Mouse (Mus musculus): ENCODE data around the gene Prps1l1. TPM values are rescaled to one million over a fixed set of nuclear protein-coding genes. Genes with fewer than 3 reads are reported as not detected.

Gene Prps1l1
- polyA plus RNA-seq, 1 experiment from 2014 or later, result not detected

DNA sequence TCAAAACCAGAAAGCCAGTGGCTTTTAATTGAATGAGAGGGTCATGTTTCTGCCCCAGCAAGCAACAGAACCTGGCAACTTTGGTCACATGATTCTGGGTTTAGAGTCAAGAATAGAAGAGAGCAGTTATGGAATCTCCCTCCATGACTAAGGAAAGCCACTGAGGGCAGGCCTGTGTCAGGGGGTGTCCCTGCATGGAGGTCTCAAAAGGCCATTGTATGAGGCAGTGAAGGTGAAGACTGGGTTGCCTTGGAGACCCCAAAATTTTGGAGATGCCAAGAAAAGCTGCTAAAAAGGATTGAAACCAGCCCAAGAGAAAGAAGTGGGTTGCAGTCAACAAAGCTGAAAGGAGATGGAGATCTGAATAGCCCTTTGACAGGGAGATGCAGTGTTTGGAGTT is 21.2 kb downstream of the Prps1l1 start:
- Histone ChIP-seq H3K4me3 (no peak overlapping the region), H3K36me3 (no peaks in the 10 kb centered on the region), H3K27ac (replicated peaks) (no peak overlapping the region), H3K4me1 (no peaks in the 10 kb centered on the region), H3K27me3 (replicated peaks) (no peaks in the 10 kb centered on the region), H3K9me3 (no peaks in the 10 kb centered on the region), H3K4me2 (no peak overlapping the region), H3K9ac (no peak overlapping the region)
- ATAC-seq (ENCODE audit: extremely low read depth, insufficient number of reproducible peaks, low FRiP score, low TSS enrichment), result no peak

DNA sequence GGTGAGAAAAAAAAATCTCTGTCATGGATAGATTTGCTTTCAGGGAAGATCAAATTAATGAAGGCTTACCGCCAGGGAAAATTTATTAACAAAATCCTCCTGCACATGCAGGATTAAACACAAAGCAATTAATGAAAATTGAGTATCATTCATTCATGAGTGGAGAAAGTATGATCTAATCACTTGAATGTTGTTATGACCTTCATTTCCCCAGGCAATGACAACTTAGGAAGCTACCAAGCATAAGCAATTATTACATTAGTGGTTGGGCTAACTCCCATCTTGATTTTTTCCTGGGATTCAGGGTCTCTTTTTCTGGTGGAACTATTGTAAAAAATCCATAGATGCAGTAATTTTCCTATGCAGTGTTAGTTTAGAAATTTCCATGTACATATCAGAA is 23.3 kb downstream of the Prps1l1 start:
- H3K4me3 ChIP-seq, result no peak overlapping the region
- H3K27ac ChIP-seq (replicated peaks), result no peak overlapping the region
- H3K36me3 ChIP-seq, result no peaks in the 10 kb centered on the region
- H3K9me3 ChIP-seq, result no peaks in the 10 kb centered on the region
- H3K4me2 ChIP-seq, result no peak overlapping the region
- H3K9ac ChIP-seq, result no peak overlapping the region
- no peaks in the 10 kb centered on the region for H3K4me1 ChIP-seq
- 71% methylated on average over 1 of the region's 1 CpGs for WGBS
- no peak for ATAC-seq (ENCODE audit: extremely low read depth, insufficient number of reproducible peaks, low FRiP score, low TSS enrichment)
- H3K27me3 ChIP-seq (replicated peaks), result no peaks in the 10 kb centered on the region

DNA sequence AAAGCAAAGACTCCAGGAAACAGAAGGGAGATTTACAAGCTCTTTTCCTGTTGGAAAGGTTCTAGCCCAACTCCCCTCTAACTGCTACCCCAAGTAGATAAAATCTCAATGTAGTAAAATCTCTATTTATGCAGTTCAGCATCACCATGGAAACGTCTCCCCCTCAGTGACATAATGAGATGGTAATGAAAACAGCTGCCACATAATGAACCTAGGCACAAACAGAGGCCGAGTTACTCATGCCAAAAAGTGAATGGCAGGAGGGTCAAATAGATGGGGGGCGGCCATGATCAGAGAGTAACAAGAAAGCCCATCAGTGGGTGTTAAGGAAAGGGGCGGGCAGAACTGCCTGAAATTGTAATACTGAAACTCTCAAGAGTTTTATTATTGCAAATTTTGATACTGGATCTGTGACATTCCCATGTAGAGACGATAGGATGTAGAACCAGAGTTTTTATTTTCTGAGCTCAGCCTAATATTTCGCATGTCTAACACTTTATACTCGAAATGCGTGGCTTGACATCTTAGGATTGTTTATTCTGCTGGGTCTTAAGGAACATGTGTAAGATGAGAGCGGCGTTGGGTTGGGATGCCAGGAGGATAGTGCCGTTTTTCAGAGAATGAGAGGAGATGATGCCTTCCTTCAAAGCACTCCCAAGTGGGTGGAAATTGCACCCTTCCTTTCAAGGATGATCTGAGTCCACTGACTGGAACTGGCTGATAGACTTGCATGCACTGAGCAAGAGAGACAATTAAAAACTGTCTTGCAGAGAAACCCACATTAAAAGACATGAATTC is 24.0 kb downstream of the Prps1l1 start:
- ATAC-seq (ENCODE audit: extremely low read depth, insufficient number of reproducible peaks, low FRiP score, low TSS enrichment), result no peak
- Histone ChIP-seq H3K4me2 (no peak overlapping the region), H3K27me3 (replicated peaks) (no peaks in the 10 kb centered on the region)

DNA sequence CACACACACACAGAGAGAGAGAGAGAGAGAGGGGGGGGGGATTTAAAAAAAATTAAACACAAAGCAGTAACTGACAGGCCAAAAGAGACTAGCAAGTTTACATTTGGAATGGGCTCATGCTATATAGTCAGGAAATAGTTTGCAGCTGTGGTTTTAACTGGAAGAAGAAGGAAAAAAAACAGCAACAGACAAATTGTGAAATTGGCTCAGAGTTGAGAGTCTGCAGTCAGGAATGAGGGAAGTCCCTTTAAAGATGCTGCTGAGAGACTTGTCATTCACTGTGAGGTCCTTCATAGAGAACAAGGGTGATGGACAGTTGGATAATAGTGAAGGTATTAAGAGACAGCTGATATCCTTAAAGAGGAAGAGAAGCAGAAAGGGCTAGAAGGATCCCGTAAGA is 26.9 kb downstream of the Prps1l1 start:
- no peaks in the 10 kb centered on the region for H3K4me1 ChIP-seq
- H3K36me3 ChIP-seq, result no peaks in the 10 kb centered on the region
- H3K9me3 ChIP-seq, result no peaks in the 10 kb centered on the region
- no peak overlapping the region for H3K4me2 ChIP-seq
- H3K4me3 ChIP-seq, result no peak overlapping the region
- H3K9ac ChIP-seq, result no peak overlapping the region
- 83% methylated on average over 1 of the region's 1 CpGs for WGBS
- no peak overlapping the region for H3K27ac ChIP-seq (replicated peaks)
- ATAC-seq (ENCODE audit: extremely low read depth, insufficient number of reproducible peaks, low FRiP score, low TSS enrichment), result no peak
- H3K27me3 ChIP-seq (replicated peaks), result no peaks in the 10 kb centered on the region

More for the DNA sequence above, 24.0 kb downstream of the Prps1l1 start:
- Histone ChIP-seq H3K36me3 (no peaks in the 10 kb centered on the region), H3K9ac (no peak overlapping the region), H3K4me1 (no peaks in the 10 kb centered on the region), H3K9me3 (no peaks in the 10 kb centered on the region), H3K27ac (replicated peaks) (no peak overlapping the region), H3K4me3 (no peak overlapping the region)
- WGBS, result 69% methylated on average over 11 of the region's 11 CpGs

DNA sequence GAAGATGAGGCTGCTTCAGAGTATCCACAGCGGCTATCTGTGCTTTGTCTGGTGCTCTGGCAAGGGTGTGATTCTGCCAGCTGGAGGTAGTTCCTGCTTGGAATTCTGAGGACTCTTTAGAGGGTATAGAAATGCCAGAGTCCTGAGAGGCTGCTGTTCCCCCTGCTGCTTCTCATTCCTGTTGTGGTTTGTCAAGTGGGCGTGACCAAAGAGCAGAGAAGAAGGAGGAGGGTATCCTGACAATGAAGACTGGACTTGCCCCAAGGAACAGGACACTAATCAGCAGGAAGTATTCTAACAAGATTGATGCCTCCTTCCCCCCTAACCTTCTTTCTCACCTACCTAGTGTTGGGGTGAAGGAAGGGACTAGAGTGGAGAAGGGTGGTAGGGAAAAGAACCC is 29.4 kb downstream of the Prps1l1 start:
- no peaks in the 10 kb centered on the region for H3K27me3 ChIP-seq (replicated peaks)
- 60% methylated on average over 2 of the region's 2 CpGs for WGBS
- H3K9ac ChIP-seq, result no peak overlapping the region
- no peak overlapping the region for H3K4me2 ChIP-seq
- no peaks in the 10 kb centered on the region for H3K36me3 ChIP-seq
- H3K4me3 ChIP-seq, result no peak overlapping the region
- H3K27ac ChIP-seq (replicated peaks), result no peak overlapping the region
- no peaks in the 10 kb centered on the region for H3K9me3 ChIP-seq
- no peaks in the 10 kb centered on the region for H3K4me1 ChIP-seq
- ATAC-seq (ENCODE audit: extremely low read depth, insufficient number of reproducible peaks, low FRiP score, low TSS enrichment), result no peak

DNA sequence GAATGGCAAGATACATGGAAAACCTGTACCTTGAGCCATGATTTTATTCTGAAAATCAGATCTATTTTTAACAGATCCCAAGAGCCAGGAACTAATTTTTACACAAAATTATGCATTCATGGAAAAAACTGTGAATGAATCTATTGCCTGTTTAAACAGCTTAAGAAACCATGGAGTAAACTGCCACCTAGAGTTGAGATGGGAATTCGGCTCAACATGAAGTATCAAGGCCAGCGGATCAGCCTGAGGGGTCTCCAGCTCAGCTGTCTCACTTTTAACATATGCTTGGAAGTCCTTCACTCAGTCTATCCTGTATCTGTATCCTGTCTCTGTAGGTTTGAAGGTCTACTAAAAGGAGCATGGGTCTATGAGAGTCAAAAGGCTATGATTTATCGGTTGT is 31.5 kb downstream of the Prps1l1 start:
- H3K9ac ChIP-seq, result no peak overlapping the region
- no peaks in the 10 kb centered on the region for H3K36me3 ChIP-seq
- H3K27ac ChIP-seq (replicated peaks), result no peak overlapping the region
- no peaks in the 10 kb centered on the region for H3K4me1 ChIP-seq
- no peak overlapping the region for H3K4me3 ChIP-seq
- no peak for ATAC-seq (ENCODE audit: extremely low read depth, insufficient number of reproducible peaks, low FRiP score, low TSS enrichment)
- no peaks in the 10 kb centered on the region for H3K27me3 ChIP-seq (replicated peaks)
- no peaks in the 10 kb centered on the region for H3K9me3 ChIP-seq
- 47% methylated on average over 3 of the region's 3 CpGs for WGBS
- H3K4me2 ChIP-seq, result no peak overlapping the region

DNA sequence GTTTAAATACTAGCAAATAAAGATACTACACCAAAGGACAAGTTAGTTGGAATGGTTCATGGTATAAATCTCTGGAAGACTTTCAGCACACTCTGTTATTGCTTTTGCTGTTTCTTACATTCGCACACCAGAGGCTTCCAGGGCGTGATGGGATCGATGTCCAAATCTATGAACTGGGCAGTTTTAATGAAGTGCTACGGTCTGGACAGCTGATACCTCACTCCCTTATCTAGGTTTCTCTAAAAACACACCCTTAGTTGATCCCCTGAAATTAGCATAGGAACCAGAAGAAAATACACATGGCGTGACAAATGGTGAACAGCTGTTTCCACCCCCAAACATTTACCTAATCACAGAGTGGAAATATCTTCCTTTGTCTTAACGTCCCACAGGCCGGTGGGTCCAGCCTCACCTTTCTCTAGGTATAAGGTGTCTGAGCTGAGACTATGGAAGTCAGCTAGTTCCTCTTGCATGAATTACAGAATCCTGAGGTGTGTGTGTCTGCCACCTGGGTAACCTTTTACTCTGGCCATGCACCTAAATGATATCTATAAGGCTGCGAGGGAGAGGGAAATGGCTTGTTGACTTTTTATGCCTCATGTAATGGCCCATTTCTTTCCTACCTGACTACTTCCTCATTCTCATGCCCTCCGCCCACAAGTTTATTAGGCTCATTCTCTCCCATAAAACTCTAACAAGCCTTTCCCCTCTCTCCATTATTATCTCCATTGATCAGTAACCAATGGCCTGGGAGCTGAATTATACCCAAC is 32.1 kb downstream of the Prps1l1 start:
- Histone ChIP-seq H3K4me3 (no peak overlapping the region), H3K9ac (no peak overlapping the region), H3K4me1 (no peaks in the 10 kb centered on the region), H3K4me2 (no peak overlapping the region), H3K9me3 (no peaks in the 10 kb centered on the region), H3K27ac (replicated peaks) (no peak overlapping the region), H3K36me3 (no peaks in the 10 kb centered on the region), H3K27me3 (replicated peaks) (no peaks in the 10 kb centered on the region)
- ATAC-seq (ENCODE audit: extremely low read depth, insufficient number of reproducible peaks, low FRiP score, low TSS enrichment), result no peak
- WGBS, result 72% methylated on average over 9 of the region's 9 CpGs

DNA sequence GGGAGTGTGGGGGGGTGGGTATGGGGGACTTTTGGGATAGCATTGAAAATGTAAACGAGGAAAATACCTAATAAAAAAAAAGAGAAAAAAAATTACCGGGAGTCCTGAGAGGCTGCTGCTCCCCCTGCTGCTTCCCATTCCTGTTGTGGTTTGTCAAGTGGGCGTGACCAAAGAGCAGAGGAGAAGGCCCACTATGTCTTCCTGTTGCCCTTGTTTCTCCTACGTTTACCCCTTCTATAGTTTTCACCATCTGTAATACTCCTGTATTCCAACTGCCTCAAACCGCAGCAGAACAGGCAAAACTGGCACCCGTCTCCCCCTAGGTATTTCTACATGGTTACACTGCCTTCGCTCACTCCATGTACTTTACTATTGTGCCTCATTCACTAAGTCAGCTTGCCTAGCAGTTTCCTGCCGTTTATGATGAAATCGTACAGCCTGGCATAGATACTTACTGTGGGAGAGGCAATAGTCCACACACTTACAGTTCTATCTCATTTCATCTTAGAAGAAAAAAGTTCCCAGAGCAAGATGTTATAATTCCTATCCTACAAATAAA is 34.2 kb downstream of the Prps1l1 start:
- WGBS, result 72% methylated on average over 9 of the region's 9 CpGs
- H3K27ac ChIP-seq (replicated peaks), result no peak overlapping the region
- H3K9me3 ChIP-seq, result no peaks in the 10 kb centered on the region
- no peak overlapping the region for H3K4me2 ChIP-seq
- H3K36me3 ChIP-seq, result no peaks in the 10 kb centered on the region
- no peak for ATAC-seq (ENCODE audit: extremely low read depth, insufficient number of reproducible peaks, low FRiP score, low TSS enrichment)
- no peak overlapping the region for H3K9ac ChIP-seq
- H3K4me3 ChIP-seq, result no peak overlapping the region
- H3K27me3 ChIP-seq (replicated peaks), result no peaks in the 10 kb centered on the region
- no peaks in the 10 kb centered on the region for H3K4me1 ChIP-seq

DNA sequence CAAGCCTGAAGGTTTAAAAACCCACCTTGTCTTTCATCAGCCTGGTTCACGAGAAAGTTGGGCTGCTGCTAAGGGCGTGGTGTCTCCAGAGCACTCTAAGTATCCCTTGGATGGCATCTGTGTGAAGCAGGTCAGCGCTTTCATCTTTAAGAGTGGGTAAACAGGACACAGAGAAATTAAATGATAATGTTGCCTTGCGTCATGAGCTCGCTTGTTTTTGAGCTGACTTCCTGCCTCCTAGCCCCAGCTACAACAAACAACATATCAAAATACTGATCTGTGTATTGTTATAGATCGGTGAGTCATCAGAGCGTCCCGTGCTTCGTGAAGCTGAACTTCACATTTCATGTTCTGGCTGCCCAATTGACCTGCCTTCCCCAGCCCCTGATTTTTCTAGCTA is 36.7 kb downstream of the Prps1l1 start:
- Histone ChIP-seq H3K36me3 (no peaks in the 10 kb centered on the region), H3K4me1 (no peaks in the 10 kb centered on the region), H3K9me3 (no peaks in the 10 kb centered on the region), H3K27ac (replicated peaks) (no peak overlapping the region), H3K27me3 (replicated peaks) (no peaks in the 10 kb centered on the region), H3K9ac (no peak overlapping the region), H3K4me2 (no peak overlapping the region), H3K4me3 (no peak overlapping the region)
- no peak for ATAC-seq (ENCODE audit: extremely low read depth, insufficient number of reproducible peaks, low FRiP score, low TSS enrichment)
- WGBS, result 69% methylated on average over 9 of the region's 9 CpGs

DNA sequence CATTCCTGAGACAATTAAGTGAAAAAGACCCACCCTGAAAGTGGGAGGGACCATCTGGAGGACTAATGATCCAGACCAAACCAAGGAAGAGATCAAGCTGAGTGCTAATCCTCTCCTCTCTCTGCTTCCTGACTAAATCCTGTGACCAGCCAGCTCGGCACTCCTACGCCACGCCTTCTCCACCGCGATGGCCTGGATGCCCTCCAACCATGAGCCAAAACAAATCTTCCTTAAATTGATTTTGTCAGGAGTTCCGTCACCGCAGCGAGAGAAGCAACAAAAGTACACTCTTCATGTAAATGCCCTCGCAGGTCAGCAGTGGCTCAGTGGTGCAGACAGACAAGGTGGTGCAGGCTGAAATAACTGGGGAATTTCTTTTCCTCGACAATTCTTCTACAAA is 37.5 kb downstream of the Prps1l1 start:
- H3K4me3 ChIP-seq, result no peak overlapping the region
- no peaks in the 10 kb centered on the region for H3K27me3 ChIP-seq (replicated peaks)
- no peak overlapping the region for H3K9ac ChIP-seq
- ATAC-seq (ENCODE audit: extremely low read depth, insufficient number of reproducible peaks, low FRiP score, low TSS enrichment), result no peak
- no peaks in the 10 kb centered on the region for H3K36me3 ChIP-seq
- H3K27ac ChIP-seq (replicated peaks), result no peak overlapping the region
- no peaks in the 10 kb centered on the region for H3K9me3 ChIP-seq
- H3K4me2 ChIP-seq, result no peak overlapping the region
- no peaks in the 10 kb centered on the region for H3K4me1 ChIP-seq
- WGBS, result 50% methylated on average over 10 of the region's 10 CpGs

DNA sequence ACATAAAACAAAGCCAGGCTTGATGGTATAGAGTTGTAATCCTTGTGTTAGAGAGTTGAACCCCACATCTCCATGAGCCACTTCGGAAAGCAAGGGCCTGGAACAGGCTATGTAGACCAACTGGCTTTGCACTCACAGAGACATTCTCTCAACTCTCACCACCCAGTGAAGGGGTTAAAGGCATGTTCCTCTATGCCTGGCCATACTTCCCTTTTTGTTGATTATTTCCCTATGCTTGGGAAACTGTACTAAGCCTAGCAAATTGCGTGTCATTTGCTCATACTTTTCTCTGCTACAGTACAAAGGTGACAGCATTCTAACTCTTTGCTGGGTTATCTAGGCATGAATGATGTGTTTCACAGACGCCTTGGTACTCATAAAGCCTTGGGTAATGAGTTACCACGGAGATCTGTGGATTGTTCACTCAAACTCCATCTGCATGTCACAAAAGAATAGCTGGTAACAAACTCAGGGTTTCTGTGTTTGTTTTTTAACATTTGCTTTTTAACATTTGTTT is 41.4 kb downstream of the Prps1l1 start:
- WGBS, result 62% methylated on average over 4 of the region's 4 CpGs
- ATAC-seq (ENCODE audit: extremely low read depth, insufficient number of reproducible peaks, low FRiP score, low TSS enrichment), result no peak

More for the DNA sequence above, 41.4 kb downstream of the Prps1l1 start:
- Histone ChIP-seq H3K9ac (no peak overlapping the region), H3K27me3 (replicated peaks) (no peaks in the 10 kb centered on the region), H3K4me2 (no peak overlapping the region), H3K9me3 (no peaks in the 10 kb centered on the region), H3K36me3 (no peaks in the 10 kb centered on the region), H3K4me3 (no peak overlapping the region), H3K27ac (replicated peaks) (no peak overlapping the region), H3K4me1 (no peaks in the 10 kb centered on the region)

Data from heart, embryonic 13.5 days (tissue).